Mouse (Mus musculus) thymus, adult 2 months (tissue): ENCODE results near the gene Hmga2. TPM values are rescaled to one million over a fixed set of nuclear protein-coding genes. Genes with fewer than 3 reads are reported as not detected.
A peak's percentile ranks its signal among the peaks of the same experiment; 100 is the strongest.

Experiments used
- DNase-seq: peaks from one replicate; pipeline ENCODE4 v3.0.0; 2021
- H3K27ac ChIP-seq: fragments of 200-500 bp; 2 replicates; pipeline ENCODE4 v1.5.1; 2012; ENCODE audit warnings: low read length, control low read depth; ENCODE audit not compliant: control insufficient read depth, insufficient read depth
- H3K27me3 ChIP-seq: fragments of 200-500 bp; 2 replicates; pipeline ENCODE4 v1.6.1; 2012; ENCODE audit warnings: mild to moderate bottlenecking, low read length, moderate library complexity, mixed read lengths; ENCODE audit not compliant: control insufficient read depth, insufficient read depth
- H3K36me3 ChIP-seq: fragments of 200-500 bp; 2 replicates; pipeline ENCODE4 v1.6.1; 2012; ENCODE audit warnings: mild to moderate bottlenecking, low read length, moderate library complexity; ENCODE audit not compliant: control insufficient read depth, insufficient read depth
- H3K4me1 ChIP-seq: fragments of 200-500 bp; replicated peaks from 2 replicates; pipeline ENCODE4 v1.6.1; 2012; ENCODE audit warnings: low read length; ENCODE audit not compliant: control insufficient read depth, insufficient read depth
- H3K4me3 ChIP-seq: fragments of 200-500 bp; 2 replicates; pipeline ENCODE4 v1.5.1; 2012; ENCODE audit warnings: mild to moderate bottlenecking, low read length, control low read depth, moderate library complexity; ENCODE audit not compliant: control insufficient read depth, insufficient read depth
- CTCF ChIP-seq: fragments of 200-500 bp; IDR thresholded peaks from 2 replicates; pipeline ENCODE4 v1.5.1; 2012; ENCODE audit warnings: mild to moderate bottlenecking, control low read depth, low read length, moderate library complexity, borderline replicate concordance; ENCODE audit not compliant: control insufficient read depth, poor library complexity, insufficient read depth; ENCODE audit errors: extremely low read depth
- POLR2A ChIP-seq: fragments of 200-500 bp; IDR thresholded peaks from 2 replicates; pipeline ENCODE4 v1.6.1; 2012; ENCODE audit warnings: mild to moderate bottlenecking, low read length, control low read depth, moderate library complexity; ENCODE audit not compliant: control insufficient read depth, poor library complexity, insufficient read depth; ENCODE audit errors: extremely low read depth
- WGBS: fragments of 180-500 bp; shearing (Covaris S2); methylation state at CpG from one replicate; pipeline ENCODE4 v1.1.7; 2018; 5-methylcytosine and 5-hydroxymethylcytosine counted together
- polyA plus RNA-seq: library from polyadenylated mRNA; depleted of rRNA; stranded (reverse); fragments of >200 nt; gene quantifications from 2 replicates; pipeline ENCODE4 v1.2.3, GENCODE M21; 2012

Gene Hmga2
- polyA plus RNA-seq, 1 experiment: 0.05 TPM

GRCm38 (mm10) chr10:120476516-120477336 is 457 bp upstream of the Hmga2 start:
- TF ChIP-seq CTCF (no peak), POLR2A (no peak)
- peaks cover 3% of the 10 kb centered on the region; the same call in 1 of the 2 replicates for H3K4me1 ChIP-seq
- under 1% methylated on average over 52 of the region's 52 CpGs for WGBS
- peaks cover 27% of the 10 kb centered on the region for H3K27me3 ChIP-seq
- no peak overlapping the region for H3K27ac ChIP-seq
- no peak for DNase-seq
- no peaks in the 10 kb centered on the region for H3K36me3 ChIP-seq
- H3K4me3 ChIP-seq: no peak overlapping the region

- no peak for DNase-seq
- TF ChIP-seq CTCF (no peak), POLR2A (no peak)
- Histone ChIP-seq H3K4me3 (peak overlapping the region; percentile 23), H3K4me1 (peaks cover 3% of the 10 kb centered on the region; the same call in 1 of the 2 replicates), H3K27me3 (peaks cover 27% of the 10 kb centered on the region), H3K27ac (no peak overlapping the region), H3K36me3 (no peaks in the 10 kb centered on the region)
- 1% methylated on average over 45 of the region's 45 CpGs for WGBS
These were observed 1.2 kb downstream of the Hmga2 start for GRCm38 (mm10) chr10:120475041-120475541.

- WGBS: 1% methylated on average over 20 of the region's 20 CpGs
- Histone ChIP-seq H3K36me3 (no peaks in the 10 kb centered on the region), H3K4me1 (peaks cover 3% of the 10 kb centered on the region; the same call in 1 of the 2 replicates), H3K4me3 (no peak overlapping the region), H3K27me3 (peaks cover 27% of the 10 kb centered on the region), H3K27ac (no peak overlapping the region)
- DNase-seq: no peak
- TF ChIP-seq CTCF: no peak
- no peak for TF ChIP-seq POLR2A
These were observed 2.0 kb downstream of the Hmga2 start for GRCm38 (mm10) chr10:120474301-120474700.

GRCm38 (mm10) chr10:120473218-120473617 is 3.1 kb downstream of the Hmga2 start:
- DNase-seq: no peak
- Histone ChIP-seq H3K4me1 (peaks cover 3% of the 10 kb centered on the region; the same call in 1 of the 2 replicates), H3K4me3 (no peak overlapping the region), H3K27ac (no peak overlapping the region), H3K36me3 (no peaks in the 10 kb centered on the region), H3K27me3 (peaks cover 24% of the 10 kb centered on the region)
- WGBS: 58% methylated on average over 4 of the region's 4 CpGs
- TF ChIP-seq CTCF (no peak), POLR2A (no peak)

GRCm38 (mm10) chr10:120472606-120473005 is 3.7 kb downstream of the Hmga2 start:
- no peak for DNase-seq
- peaks cover 3% of the 10 kb centered on the region; the same call in 1 of the 2 replicates for H3K4me1 ChIP-seq

GRCm38 (mm10) chr10:120465121-120465520 is 11.1 kb downstream of the Hmga2 start:
- Histone ChIP-seq H3K27ac (no peak overlapping the region), H3K36me3 (no peaks in the 10 kb centered on the region), H3K4me1 (no peaks in the 10 kb centered on the region; the same call in 1 of the 2 replicates), H3K4me3 (no peak overlapping the region), H3K27me3 (no peaks in the 10 kb centered on the region)
- 80% methylated on average over 5 of the region's 5 CpGs for WGBS
- no peak for DNase-seq
- no peak for TF ChIP-seq CTCF
- TF ChIP-seq POLR2A: no peak

More at GRCm38 (mm10) chr10:120472606-120473005, 3.7 kb downstream of the Hmga2 start:
- Histone ChIP-seq H3K27me3 (peaks cover 23% of the 10 kb centered on the region), H3K4me3 (no peak overlapping the region), H3K36me3 (no peaks in the 10 kb centered on the region), H3K27ac (no peak overlapping the region)
- no peak for TF ChIP-seq CTCF
- no peak for TF ChIP-seq POLR2A
- WGBS: 86% methylated on average over 2 of the region's 2 CpGs

GRCm38 (mm10) chr10:120461769-120462168 is 14.5 kb downstream of the Hmga2 start:
- H3K4me3 ChIP-seq: no peak overlapping the region
- no peak for TF ChIP-seq POLR2A
- TF ChIP-seq CTCF: no peak
- H3K4me1 ChIP-seq: no peaks in the 10 kb centered on the region; the same call in 1 of the 2 replicates
- 10% methylated on average over 5 of the region's 5 CpGs for WGBS
- no peak for DNase-seq
- H3K27me3 ChIP-seq: no peaks in the 10 kb centered on the region
- no peaks in the 10 kb centered on the region for H3K36me3 ChIP-seq
- no peak overlapping the region for H3K27ac ChIP-seq
